Mouse (Mus musculus) fat pad, adult 2 months (tissue): ENCODE results near the gene Cenpq.

Source experiments
- DNase-seq: peaks from one replicate; pipeline ENCODE4 v3.0.0-alpha.2; 2011; ENCODE audit warnings: low read depth, low spot score; ENCODE audit errors: extremely low read depth

The Cenpq gene

DNA sequence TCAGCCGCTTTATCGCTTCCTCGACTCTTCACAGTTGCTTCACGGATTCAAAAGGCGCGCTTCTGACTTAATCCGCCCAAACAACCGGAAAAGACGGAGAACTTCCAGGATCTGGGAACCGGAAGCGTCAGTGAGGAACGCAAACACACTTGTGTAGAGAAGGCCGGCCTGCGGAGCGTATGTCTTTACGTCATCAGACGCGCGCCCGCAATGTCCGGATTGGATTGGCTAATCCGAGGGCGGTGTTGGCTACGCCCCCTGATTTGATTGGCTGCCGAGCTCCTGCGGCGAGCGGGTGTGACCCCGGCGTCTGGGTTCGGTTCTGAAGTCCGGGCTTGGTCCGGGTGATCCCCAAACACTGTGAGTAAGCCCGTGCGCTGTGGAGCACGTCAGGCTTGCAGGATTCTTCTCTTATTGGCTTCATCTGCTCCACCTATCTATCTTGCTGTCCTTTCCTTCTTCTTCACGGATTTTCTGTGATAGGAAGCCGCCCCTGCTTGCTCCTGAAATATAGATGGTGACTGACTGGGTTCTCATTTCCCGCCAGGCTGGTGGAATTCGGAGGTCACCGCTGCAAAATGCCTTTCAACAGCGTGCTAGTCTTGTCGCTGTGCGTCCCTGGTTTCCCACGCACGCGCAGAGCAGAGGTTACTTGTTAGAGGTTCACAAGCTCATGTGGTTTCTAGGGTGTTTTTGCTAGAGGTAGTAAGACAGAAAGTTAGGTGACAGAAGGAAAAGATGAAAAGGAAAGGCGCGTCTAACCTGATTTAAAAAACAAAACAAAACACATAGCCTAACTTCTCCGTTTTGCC, at the start of gene Cenpq, which contains the start of gene Mut:
Gene Cenpq (minus strand): TSS at position 628 of the 812 bp plus-strand sequence.
Gene Mut (plus strand): TSS at position 266 of the 812 bp plus-strand sequence.
- DNase-seq, result peak; percentile 86

DNA sequence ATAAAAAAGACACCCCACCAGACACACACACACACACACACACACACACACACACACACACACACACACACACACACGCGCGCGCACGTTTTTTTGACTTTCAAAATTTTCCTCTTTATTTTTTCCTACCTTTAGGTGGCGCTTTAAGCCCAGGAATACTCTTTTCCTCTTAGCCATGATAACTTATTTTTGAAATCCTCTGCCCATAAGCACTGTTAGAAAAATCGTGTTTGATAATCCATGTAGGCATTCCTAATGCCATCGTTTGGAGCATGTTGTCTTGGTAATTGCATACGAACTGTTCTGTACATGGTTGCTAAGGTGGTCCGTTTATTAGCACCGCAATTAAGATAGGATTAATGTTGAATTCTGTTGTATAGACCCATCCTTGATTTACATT, 43.1 kb upstream of the Cenpq start:
- no peak for DNase-seq

- DNase-seq, result peak; percentile 0
Measured at GRCm38 (mm10) chr17:40948518-40948917, 13.7 kb upstream of the Cenpq start.

DNA sequence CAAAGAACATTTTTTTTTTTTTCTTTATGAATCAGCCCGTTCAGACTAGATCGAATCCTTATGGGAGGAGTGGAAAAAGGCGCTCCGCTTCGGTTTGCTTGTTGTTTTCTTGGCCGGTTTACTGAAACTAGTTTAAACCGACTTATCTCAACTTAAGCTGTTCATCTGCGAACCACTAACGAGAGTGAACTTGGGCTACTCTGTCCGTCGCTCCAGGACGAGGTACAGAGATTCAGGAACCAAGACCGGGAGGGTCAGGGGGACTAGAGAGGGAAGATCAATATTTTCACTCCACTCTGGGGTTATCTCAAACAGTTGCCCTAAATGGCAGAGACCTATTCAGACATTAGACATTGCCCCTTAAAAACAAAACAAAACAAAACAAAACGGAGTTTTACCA, 862 bp downstream of the Cenpq start:
- no peak for DNase-seq

DNA sequence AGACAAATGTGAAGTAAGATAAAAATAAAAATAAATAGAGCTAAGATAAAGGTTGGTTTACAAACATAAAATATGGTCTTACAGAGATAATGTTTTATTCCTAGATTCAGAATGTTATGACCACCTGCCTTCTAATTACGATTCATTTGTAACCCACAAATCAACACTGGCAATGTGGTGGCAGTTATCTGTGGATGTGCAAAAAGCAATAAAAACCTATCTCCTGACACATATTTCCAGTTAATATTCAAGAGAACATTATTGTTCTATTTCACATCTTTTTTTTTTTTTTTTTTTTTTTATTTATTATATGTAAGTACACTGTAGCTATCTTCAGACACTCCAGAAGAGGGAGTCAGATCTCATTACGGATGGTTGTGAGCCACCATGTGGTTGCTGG, 19.3 kb downstream of the Cenpq start:
- no peak for DNase-seq

DNA sequence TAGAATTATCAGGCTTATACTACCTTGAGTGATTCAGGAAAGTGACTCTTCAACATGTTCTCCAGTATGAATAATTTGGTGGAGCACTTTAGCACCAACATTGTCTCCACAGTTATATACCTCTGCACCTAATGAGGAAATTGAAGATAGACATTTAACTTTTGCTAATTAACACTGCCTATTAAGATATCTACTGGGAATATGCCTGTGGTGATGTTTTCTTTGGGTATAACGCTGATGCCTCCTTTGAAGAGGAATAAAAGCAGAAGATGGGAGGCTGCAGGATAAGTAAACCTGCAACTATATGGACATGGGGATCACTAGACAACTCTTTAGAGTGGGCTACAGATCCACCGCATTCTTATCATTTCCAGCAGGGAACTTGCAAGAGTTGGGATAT, 20.6 kb downstream of the Cenpq start, which contains the start of gene Glyatl3:
Gene Glyatl3 (minus strand): TSS at position 101 of the 400 bp plus-strand sequence.
- DNase-seq, result no peak

DNA sequence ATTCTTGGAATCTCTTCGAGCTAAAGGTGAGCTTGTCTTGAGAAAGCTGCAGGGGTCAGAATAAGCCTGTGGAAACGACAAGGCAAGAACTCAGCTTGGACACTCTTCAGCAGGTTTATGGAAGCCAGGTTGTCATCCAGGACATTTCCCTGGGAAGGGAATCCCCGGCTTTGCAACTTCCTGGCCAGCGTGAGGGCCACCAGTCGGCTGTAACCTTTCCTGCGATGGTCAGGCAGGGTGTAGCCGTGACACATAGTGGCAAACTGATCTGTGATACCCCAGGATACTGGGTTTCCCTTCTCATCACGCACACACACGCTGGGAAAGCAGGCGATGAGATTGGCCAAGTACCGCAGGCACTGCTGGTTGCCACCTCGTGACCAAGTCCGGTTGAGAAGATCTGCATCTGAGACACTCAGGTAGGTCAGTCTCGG, 30.1 kb downstream of the Cenpq start:
- no peak for DNase-seq

- no peak for DNase-seq
Measured at GRCm38 (mm10) chr17:40904056-40904597, 30.7 kb downstream of the Cenpq start.

DNA sequence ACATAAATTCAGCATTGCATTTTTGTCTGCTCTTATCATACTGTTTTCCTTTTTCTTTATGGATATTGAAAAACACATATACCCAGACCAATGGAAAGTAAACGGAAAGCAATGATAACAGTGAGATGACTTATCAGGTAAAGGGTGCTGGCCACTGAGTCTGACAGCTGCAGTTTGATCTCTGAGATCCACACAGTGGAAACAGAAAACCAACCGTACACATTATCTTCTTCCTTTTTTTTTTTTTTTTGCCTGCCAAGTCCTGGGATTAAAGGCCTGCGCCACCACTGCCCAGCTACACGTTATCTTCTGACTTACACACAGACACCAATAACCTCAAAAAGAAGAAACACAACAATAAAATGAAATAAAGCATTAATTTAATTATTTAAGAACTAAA, 31.5 kb downstream of the Cenpq start:
- no peak for DNase-seq

- DNase-seq, result no peak
Measured at GRCm38 (mm10) chr17:40899783-40900363, 35.0 kb downstream of the Cenpq start.

DNA sequence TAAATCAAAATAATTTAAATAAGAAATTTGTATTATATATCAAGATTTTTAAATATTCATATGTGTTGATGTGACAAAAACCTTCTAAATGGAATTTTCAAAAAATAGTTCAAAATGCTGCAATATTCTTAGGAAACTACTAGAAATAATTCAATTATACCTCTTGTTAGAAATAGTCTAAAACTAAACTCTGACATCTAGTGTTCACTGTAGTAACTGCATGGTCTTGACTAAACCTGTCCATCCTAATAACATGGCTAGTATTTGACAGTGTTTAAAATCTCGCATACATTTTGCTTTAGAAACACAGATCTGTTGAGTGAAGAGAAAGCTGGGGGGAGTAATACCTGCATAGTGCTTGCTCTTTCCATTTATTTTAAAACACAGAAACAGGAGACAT, 38.0 kb downstream of the Cenpq start:
- DNase-seq, result no peak

DNA sequence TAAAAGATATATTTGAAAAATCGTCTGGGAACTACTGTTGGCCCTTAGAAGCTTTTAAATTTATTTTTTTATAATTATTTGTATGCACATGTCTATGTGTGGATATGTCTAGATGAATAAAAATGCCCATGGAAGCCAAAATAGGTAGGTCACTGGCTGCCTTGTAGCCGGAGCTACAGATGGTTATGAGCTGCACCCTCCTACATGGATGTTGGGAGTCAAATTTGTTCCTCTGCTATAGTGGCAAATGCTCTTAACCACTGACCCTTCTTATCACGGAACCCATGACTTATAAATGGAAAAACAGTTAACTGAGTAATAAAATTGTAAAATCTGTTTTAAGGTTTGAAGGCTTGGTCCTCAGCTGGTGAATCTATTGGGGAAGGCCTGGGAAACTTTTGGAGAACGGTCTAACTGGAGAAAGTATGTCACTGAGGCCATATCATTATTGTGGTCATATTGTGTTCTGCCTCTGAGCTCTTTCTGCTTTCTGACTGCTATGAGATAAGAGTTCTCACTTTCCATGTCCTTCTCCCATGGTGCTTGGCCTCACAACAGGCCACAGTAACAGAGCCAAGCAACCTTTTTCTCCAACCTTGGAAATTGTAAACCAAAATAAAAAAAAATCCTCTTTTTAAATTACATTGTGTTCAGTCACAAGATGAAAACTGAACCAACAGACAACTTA, 46.9 kb downstream of the Cenpq start:
- DNase-seq, result no peak

DNA sequence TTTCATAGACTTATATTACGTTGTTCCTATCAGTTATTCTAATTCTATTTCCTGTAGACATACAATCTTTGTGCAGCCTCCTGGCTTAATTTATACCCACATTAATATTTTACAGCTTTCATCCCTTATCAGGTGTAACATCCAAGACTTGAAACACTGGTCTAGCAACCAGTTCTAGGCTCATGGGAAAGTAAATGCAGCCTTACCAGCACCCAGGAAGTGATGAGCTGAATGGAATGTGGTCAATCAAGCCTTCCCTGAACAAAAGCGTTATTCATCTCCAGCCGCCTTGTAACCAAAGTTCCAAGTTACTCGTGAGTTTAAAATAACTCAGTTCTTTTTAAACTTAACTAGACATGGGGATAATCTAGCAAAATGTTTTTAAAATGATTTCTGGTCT, 49.7 kb downstream of the Cenpq start:
- DNase-seq, result peak; percentile 11

GRCm38 (mm10) chr17:40882172-40882571, 52.7 kb downstream of the Cenpq start:
- no peak for DNase-seq

DNA sequence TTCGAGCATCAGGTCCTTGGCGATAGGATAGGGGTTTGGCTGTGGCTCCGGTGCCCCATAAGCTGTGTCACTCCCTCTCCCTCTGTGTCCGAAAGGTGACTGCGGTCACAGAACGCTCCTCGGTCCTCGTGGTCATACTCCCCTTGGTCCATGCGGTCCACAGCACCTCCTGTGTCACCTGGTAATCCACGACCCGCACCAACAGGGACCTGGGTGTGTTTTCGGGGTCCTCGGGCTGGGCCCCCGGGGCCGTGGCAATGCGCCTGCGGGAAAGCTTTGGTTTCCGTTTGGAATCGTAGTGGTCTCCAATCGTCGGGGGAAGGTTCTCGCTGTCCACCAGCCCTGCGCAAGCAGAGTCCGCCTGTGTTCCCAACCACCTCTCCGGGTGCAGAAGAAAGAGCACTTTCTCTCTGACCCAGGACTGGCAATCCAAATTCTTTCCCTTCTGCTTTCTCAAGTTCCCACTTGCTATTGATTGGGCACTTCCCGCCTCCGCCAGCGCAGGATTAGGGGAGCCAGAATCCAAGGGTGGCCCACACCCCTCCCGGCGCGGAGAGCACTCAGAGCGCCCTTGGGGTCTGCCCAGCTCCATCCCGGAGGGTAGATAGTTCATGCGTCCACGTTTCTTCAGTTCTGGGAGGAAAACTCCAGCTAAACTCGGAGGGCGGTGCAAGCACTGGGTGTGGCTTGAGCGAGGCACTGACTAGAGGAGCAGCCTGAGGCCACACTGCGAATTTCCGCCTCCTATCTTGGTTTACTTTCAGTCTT, 54.7 kb downstream of the Cenpq start, which contains the start of gene 9130008F23Rik:
Gene 9130008F23Rik (minus strand): TSS at position 636 of the 768 bp plus-strand sequence.
- DNase-seq, result no peak

GRCm38 (mm10) chr17:40879528-40879923, 55.3 kb downstream of the Cenpq start:
- DNase-seq, result no peak

- DNase-seq, result no peak
Measured at GRCm38 (mm10) chr17:40877741-40878140, 57.1 kb downstream of the Cenpq start.

- DNase-seq, result no peak
Measured at GRCm38 (mm10) chr17:40875568-40875967, 59.3 kb downstream of the Cenpq start.

- DNase-seq, result no peak
Measured at GRCm38 (mm10) chr17:40874701-40875100, 60.1 kb downstream of the Cenpq start.

GRCm38 (mm10) chr17:40873582-40874011, 61.2 kb downstream of the Cenpq start:
- DNase-seq, result no peak
